Mouse (Mus musculus): ENCODE data around the gene Tent4b. TPM values are rescaled to one million over a fixed set of nuclear protein-coding genes. Genes with fewer than 3 reads are reported as not detected.
"Not testable (repeated sequence)": the region's sequence is repeated elsewhere in the genome, so short reads cannot be mapped to it uniquely, and the experiment has no call there.

Gene Tent4b
- polyA plus RNA-seq, 1 experiment from 2014 or later: 25.1 TPM

DNA sequence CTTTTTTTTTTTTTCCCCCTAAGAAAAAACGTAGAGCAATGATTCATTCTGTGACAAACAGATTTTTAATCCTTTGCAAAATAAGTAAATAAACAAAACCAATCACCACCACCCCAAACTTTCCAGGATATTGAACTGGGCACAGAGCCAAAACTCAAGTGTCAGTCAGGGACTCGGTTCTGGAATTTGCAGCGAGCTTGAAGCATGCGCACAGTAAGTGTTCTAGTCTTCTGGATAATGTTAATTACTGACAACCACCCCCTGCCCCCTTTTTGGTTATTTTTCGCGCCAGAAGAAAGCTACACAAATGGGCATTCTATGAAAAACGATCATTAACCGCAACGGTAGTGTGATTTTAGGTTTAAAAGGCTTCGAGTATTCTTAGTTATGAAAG lies 465 bp upstream of the Tent4b start:
- ATAC-seq: no peak
- no peak for TF ChIP-seq CTCF (IDR thresholded peaks at IDR 0.05)
- no peak for DNase-seq (ENCODE audit: low read depth, low spot score)
- H3K27me3 ChIP-seq: peaks cover 8% of the 10 kb centered on the region
- ChIA-PET POLR2A (interaction anchor here (1.3 kb wide), 1 partner anchor 54 kb away, joined by 3 read pairs; no protein-coding TSS in a partner anchor), CTCF (interaction anchor here (1.4 kb wide), 1 partner anchor 36 kb away, joined by 4 read pairs; no protein-coding TSS in a partner anchor)
- in situ Hi-C loops (cut with MboI; ENCODE audit: low pct_unique_long_range_greater_than_20kb): no loop called here

DNA sequence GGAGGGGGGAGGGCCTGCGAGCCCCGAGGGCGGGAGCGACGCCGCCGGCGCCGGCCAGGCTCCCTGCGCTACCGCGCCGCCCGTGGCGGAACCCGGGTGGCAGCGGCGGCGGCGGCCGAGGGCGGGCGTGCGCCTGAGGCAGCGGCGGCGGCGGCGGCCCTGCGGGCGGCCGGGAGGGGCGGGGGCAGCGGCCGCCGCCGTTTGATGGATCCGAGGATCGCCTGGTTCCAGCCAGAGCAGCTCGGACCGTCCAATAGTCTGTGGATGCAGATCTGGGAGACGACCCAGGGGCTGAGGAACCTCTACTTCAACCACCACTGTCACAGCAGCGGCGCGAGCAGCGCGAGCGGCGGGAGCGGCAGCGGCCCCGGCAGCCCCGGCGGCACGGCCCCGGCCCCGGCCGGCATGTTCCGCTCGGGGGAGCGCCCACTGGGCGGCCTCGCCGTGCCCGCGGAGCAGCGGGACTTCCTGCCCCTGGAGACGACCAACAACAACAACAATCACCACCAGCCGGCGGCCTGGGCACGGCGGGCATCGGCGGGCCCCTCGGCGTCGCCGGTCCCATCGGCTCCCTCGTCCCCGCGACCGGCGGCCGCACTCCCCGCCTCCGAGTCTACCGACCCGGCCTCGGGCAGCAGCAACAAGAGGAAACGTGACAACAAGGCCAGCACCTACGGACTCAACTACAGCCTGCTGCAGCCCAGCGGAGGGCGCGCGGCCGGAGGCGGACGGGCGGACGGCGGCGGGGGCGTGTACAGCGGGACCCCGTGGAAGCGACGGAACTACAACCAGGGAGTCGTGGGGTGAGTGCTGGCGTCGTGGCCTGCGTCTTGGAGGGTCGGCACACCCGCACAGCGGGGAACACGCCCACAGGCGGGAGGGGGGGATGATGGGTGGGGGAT lies 938 bp downstream of the Tent4b start:
- in situ Hi-C loops (cut with MboI; ENCODE audit: low pct_unique_long_range_greater_than_20kb): no loop called here
- no peak for TF ChIP-seq CTCF (IDR thresholded peaks at IDR 0.05)
- H3K27me3 ChIP-seq: peaks cover 3% of the 10 kb centered on the region
- ChIA-PET POLR2A (no interaction called here), CTCF (no interaction called here)
- DNase-seq (ENCODE audit: low read depth, low spot score) (no peak), ATAC-seq (peak; percentile 48)

DNA sequence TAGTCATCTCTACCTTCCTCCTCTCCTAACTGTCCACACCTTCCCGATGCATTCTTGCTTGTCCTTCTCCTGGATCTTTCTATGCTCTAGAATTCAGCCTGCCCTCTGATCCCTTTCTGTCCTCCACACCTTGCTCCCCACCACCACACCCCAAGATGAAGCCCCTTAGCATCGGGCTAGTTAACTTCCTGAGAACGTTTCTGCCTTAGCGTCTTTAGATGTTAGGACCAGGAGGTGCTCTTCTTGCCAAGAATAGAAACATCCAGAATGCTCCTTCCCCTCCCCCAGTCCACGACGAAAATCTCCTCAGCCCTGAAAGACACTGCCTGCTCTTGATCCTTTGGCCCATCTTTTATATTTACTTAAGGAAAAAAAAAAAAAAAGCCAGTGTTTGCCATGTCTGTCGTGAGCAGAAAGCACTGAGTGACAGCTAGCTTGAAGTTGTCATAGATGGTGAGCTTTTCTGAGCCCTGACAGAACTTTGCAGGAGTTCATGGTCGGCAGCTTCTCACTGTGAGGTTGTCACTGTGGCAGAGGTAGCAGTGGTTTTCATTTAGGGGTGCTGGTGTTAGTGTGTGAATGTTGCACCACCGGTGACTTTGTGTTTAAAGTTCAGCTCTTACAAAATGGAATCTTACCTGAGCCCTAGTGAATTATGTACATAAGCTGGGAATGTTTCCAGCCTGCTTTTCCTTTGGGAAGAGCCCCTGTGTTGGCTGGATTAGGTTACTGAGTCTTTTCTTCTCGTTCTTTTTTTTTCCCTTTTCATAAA lies 1.9 kb downstream of the Tent4b start:
- in situ Hi-C loops (cut with MboI; ENCODE audit: low pct_unique_long_range_greater_than_20kb): no loop called here
- ATAC-seq: no peak
- no peaks in the 10 kb centered on the region for H3K27me3 ChIP-seq
- no peak for DNase-seq (ENCODE audit: low read depth, low spot score)
- POLR2A ChIA-PET: no interaction called here
- TF ChIP-seq CTCF (IDR thresholded peaks at IDR 0.05): no peak
- CTCF ChIA-PET: interaction anchor here (1.2 to 1.7 kb wide), 2 partner anchors 63 to 82 kb away, joined by 3 read pairs; partner anchors contain the start of gene Cnep1r1

DNA sequence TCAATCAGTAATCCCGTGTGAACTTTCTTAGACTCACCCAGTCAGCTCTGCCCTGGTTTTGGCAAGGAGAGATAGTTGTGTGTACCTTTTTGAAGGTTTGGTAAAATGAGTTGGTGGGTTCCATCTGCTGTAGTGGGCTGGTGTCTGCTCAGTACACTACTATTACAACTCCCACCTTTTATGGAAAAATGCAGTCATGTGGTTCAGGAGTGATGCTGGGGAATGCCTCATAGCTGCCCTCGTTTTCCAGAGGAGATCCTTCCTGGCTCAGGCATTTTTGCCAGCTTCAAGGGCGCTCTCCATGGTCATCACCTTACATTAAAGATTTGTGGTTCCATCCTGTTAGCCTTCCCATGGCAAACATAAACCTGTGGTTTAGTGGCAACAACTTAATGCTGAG lies 2.6 kb downstream of the Tent4b start:
- CTCF ChIA-PET: interaction anchor here (0.8 to 1.7 kb wide), 3 partner anchors 35 to 83 kb away, joined by 3 read pairs; partner anchors contain the start of gene Cnep1r1
- POLR2A ChIA-PET: no interaction called here
- in situ Hi-C loops (cut with MboI; ENCODE audit: low pct_unique_long_range_greater_than_20kb): no loop called here
- H3K27me3 ChIP-seq: no peaks in the 10 kb centered on the region
- no peak for TF ChIP-seq CTCF (IDR thresholded peaks at IDR 0.05)
- ATAC-seq (no peak), DNase-seq (ENCODE audit: low read depth, low spot score) (no peak)

DNA sequence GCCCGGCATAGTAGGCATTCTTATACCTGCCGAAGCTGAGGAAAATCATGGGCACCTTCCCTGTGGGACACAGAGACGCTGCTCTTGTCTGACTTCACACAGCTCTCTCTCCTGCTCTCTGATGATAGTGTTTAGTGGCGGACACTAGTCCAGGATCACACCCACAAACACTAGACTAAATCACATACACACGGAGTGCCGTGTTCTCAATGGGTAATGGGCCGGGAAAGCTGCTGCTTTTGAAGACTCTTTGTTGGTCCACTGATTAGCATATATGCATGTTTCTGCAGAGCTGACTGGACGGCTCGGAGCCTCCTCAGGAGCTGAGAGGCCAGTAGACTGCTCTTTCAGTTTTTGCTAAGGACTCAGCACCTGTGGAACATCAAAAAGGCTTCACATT lies 7.0 kb downstream of the Tent4b start:
- in situ Hi-C loops (cut with MboI; ENCODE audit: low pct_unique_long_range_greater_than_20kb): no loop called here
- ChIA-PET POLR2A (interaction anchor here (0.8 kb wide), 1 partner anchor 37 kb away, joined by 3 read pairs; no protein-coding TSS in a partner anchor), CTCF (interaction anchor here (0.8 kb wide), 1 partner anchor 10 kb away, joined by 3 read pairs; no protein-coding TSS in a partner anchor)
- ATAC-seq (no peak), DNase-seq (ENCODE audit: low read depth, low spot score) (no peak)
- H3K27me3 ChIP-seq: no peaks in the 10 kb centered on the region
- no peak for TF ChIP-seq CTCF (IDR thresholded peaks at IDR 0.05)

DNA sequence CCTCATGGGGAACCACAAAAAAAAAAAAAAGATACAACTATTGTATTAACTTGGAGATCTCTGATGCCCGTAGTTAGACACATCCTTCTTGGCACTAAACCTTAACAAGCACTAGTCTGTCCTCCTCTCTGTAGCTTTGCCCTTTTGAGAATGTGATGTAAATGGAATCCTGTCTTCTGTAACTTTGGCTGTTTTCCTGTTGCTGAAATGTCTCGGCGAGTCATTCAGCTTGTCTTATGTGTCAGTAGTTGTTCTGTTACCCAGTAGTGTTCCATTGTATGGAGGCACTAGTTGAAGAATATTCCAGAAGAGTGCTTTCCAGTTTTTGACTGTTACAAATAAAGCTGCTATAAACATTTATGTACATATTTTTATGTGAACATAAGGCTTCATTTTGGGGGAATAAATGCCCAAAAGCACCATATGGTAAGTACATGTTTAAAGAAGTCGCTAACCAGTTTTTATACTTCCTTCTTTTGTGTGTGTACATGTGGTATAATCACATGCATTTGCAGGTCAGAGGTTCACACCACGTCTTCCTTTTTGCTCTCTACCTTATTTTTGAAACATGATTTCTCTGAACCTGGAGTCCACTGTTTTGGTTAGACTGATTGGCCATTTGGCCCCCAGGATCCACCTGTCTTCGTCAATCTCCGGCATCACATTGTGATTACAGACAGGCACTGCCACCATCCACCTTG lies 8.3 kb downstream of the Tent4b start:
- in situ Hi-C loops (cut with MboI; ENCODE audit: low pct_unique_long_range_greater_than_20kb): no loop called here
- ChIA-PET CTCF (no interaction called here), POLR2A (no interaction called here)
- ATAC-seq (no peak), DNase-seq (ENCODE audit: low read depth, low spot score) (no peak)
- TF ChIP-seq CTCF (IDR thresholded peaks at IDR 0.05): no peak
- H3K27me3 ChIP-seq: no peaks in the 10 kb centered on the region

DNA sequence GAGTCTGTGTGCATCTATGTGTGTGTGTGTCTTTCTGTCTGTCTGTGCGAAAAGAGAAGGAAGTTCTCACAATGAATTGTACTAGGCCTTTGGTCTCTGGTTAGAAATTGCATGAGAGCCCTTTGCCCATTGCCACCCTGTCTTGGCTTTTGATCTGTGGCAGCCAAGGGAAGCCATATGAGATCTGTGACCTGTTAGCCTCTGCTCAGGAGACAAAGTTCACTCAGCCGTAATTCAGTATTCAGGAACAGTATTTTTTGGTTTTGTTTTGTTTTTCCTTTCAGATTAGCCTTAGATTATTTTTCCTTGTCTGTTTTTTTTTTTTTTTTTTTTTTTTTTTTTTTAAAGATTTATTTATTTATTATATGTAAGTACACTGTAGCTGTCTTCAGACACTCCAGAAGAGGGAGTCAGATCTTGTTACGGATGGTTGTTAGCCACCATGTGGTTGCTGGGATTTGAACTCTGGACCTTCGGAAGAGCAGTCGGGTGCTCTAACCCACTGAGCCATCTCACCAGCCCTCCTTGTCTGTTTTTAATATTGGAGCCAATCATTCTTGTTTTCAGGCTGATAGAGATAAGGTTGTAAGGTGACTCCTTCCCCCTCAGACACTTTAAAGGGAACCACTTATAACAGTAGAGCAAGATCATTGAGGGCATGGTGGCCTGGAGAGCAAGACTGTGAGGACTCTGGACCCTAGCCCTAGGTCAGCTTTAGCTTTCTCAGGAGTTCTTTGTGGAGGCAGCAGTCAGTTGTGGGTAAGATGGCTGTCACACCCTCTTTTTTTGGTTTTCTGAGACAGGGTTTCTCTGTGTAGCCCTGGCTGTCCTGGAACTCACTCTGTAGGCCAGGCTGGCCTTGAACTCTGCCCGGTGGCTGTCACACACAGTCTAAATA lies 11.2 kb downstream of the Tent4b start:
- DNase-seq (ENCODE audit: low read depth, low spot score); POLR2A ChIA-PET; H3K27me3 ChIP-seq; ATAC-seq; in situ Hi-C loops (cut with MboI; ENCODE audit: low pct_unique_long_range_greater_than_20kb); CTCF ChIA-PET: not testable (repeated sequence)

DNA sequence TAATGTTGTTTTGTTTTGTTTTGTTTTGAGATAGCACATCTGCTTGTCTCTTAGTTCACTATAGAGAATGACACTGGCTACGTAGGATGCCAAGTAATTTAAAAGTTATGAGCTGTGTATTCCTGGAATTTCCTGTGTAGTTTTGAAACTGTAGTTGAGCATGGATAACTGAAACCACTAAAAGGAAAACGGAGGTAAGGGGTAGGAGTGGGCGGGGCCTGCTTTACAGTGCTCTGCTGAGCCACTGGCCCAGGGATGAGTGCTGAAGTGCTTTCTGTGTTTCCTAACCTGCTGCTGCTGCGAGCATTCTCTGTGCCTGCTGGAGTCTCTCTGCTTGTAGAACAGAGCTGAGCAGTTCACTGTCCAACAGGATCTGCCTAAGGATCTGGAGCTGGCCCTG lies 22.3 kb downstream of the Tent4b start:
- in situ Hi-C loops (cut with MboI; ENCODE audit: low pct_unique_long_range_greater_than_20kb): no loop called here
- no peaks in the 10 kb centered on the region for H3K27me3 ChIP-seq
- CTCF ChIA-PET: no interaction called here
- POLR2A ChIA-PET: no interaction called here
- ATAC-seq (peak; percentile 75), DNase-seq (ENCODE audit: low read depth, low spot score) (no peak)
- no peak for TF ChIP-seq CTCF (IDR thresholded peaks at IDR 0.05)

DNA sequence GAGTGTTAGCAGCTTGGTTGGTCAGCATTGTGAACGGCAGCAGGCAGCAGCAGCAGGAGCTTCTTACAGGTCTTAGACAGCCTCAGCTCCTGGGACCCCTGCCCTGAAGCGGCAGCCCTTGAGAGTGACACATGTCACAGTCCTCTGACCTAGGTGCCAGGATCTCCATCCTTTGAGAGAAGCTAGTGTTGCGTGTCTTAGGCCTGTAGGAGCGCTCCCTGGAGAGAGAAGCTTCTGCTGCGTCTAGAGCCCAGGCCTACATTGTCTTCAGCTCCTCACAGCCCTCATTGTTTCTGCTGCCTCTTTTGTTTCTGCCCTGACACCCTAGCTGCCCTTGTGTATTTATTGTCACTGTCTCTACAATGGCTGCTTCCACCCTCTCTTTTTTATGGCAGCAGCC lies 26.3 kb downstream of the Tent4b start:
- no peaks in the 10 kb centered on the region for H3K27me3 ChIP-seq
- in situ Hi-C loops (cut with MboI; ENCODE audit: low pct_unique_long_range_greater_than_20kb): no loop called here
- DNase-seq (ENCODE audit: low read depth, low spot score): no peak
- ATAC-seq: no peak
- no peak for TF ChIP-seq CTCF (IDR thresholded peaks at IDR 0.05)
- CTCF ChIA-PET: no interaction called here
- POLR2A ChIA-PET: no interaction called here

DNA sequence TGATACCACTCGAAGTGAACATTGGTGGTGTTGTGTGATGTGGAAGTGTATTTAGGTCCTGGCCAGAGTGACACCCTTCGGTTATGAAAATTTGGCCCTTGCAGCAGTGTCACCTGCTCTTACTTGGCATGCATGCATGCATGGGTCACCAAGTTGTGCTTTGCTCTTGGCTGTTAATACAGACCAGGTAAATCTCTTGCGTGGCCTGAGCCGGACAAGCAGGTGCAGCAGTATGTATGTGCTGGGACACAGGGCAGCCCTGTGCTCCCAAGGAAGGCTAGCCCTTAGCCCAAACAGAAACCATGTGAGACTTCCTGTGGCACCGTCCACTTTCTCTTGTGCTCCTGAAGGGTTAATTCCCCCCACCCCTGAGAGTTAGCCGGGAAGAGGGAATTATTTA lies 28.8 kb downstream of the Tent4b start:
- CTCF ChIA-PET: interaction anchor here (1.2 kb wide), 1 partner anchor 12 kb away, joined by 4 read pairs; no protein-coding TSS in a partner anchor
- no peak for DNase-seq (ENCODE audit: low read depth, low spot score)

More for the DNA sequence above, 28.8 kb downstream of the Tent4b start:
- no peaks in the 10 kb centered on the region for H3K27me3 ChIP-seq
- no peak for ATAC-seq
- in situ Hi-C loops (cut with MboI; ENCODE audit: low pct_unique_long_range_greater_than_20kb): no loop called here
- TF ChIP-seq CTCF (IDR thresholded peaks at IDR 0.05): no peak
- POLR2A ChIA-PET: no interaction called here
